25 mouse cellular contexts compared by ENCODE assay signal in the genomic region with DNA sequence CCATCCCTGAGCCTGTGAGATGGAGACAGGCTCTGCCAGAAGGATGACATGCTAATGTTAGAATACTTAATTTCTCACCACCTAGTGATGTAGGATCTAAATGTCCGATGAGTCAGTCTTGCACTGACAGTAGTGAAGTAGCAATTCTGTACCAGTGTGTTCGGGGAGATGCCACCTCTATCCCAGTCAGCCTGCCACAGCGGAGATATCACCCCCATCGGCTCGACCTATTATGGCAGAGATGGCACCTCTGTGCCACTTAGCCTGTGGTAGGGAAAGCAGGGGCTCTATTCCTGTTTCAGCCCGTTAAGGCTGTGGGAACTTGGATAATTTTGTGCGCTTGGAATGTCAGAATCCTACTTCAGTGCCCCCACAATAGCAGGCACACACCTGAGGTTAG.
"Had no signal": no experiment of that assay in that cellular context is flagged by ENCODE, and none has a peak within 500 bp of the region (broad histone marks: within the 10 kb centered on the region; RNA-seq: fewer than 3 reads in every experiment).

No protein-coding gene starts in this region.

- DNase-seq: cerebellum, adult 8-10 months; cerebellum, adult 9-10 months; cerebellum, adult 9-11 months; cerebellum, postnatal 10 days; cerebellum, postnatal 14 days; cerebellum, postnatal 25 days; cerebellum, postnatal 36 days; embryo, embryonic 11 days; forebrain, postnatal 0 days; gastrocnemius, adult 2 months; gastrocnemius, postnatal 10 days; gastrocnemius, postnatal 14 days; gastrocnemius, postnatal 25 days; gastrocnemius, postnatal 36 days; heart, adult 18-20 months had no signal

- H3K4me1 ChIP-seq: embryonic facial prominence, embryonic 10.5 days; embryonic facial prominence, embryonic 12.5 days; embryonic facial prominence, embryonic 15.5 days; forebrain, embryonic 10.5 days; forebrain, embryonic 12.5 days; forebrain, embryonic 13.5 days; forebrain, embryonic 15.5 days; heart, embryonic 10.5 days had no signal

- H3K27ac ChIP-seq: embryonic facial prominence, embryonic 10.5 days; embryonic facial prominence, embryonic 12.5 days; embryonic facial prominence, embryonic 13.5 days; embryonic facial prominence, embryonic 15.5 days; forebrain, embryonic 10.5 days; forebrain, embryonic 12.5 days; forebrain, embryonic 13.5 days; forebrain, embryonic 15.5 days; gastrocnemius, adult 2 months; heart, embryonic 10.5 days had no signal

- H3K4me3 ChIP-seq: embryonic facial prominence, embryonic 10.5 days; embryonic facial prominence, embryonic 12.5 days; embryonic facial prominence, embryonic 13.5 days; embryonic facial prominence, embryonic 15.5 days; erythroblast, embryonic 14.5 days; forebrain, embryonic 10.5 days; forebrain, embryonic 12.5 days; forebrain, embryonic 13.5 days; forebrain, embryonic 15.5 days; gastrocnemius, adult 2 months; heart, embryonic 10.5 days had no signal

- H3K27me3 ChIP-seq: embryonic facial prominence, embryonic 12.5 days; embryonic facial prominence, embryonic 13.5 days; embryonic facial prominence, embryonic 15.5 days; forebrain, embryonic 12.5 days; forebrain, embryonic 13.5 days; forebrain, embryonic 15.5 days had no signal

- H3K36me3 ChIP-seq: embryonic facial prominence, embryonic 12.5 days; forebrain, embryonic 12.5 days; forebrain, embryonic 15.5 days had no signal

- H3K9ac ChIP-seq: embryonic facial prominence, embryonic 12.5 days; embryonic facial prominence, embryonic 13.5 days; embryonic facial prominence, embryonic 15.5 days; forebrain, embryonic 12.5 days; forebrain, embryonic 13.5 days; forebrain, embryonic 15.5 days; forebrain, postnatal 0 days had no signal
